Mouse (Mus musculus) lung, postnatal 4 days (tissue): ENCODE results near the gene Inppl1.

Experiments used
- DNase-seq, 2 experiments: peaks; one replicate each; pipeline ENCODE4 v3.0.0; 2021

The Inppl1 gene

DNA sequence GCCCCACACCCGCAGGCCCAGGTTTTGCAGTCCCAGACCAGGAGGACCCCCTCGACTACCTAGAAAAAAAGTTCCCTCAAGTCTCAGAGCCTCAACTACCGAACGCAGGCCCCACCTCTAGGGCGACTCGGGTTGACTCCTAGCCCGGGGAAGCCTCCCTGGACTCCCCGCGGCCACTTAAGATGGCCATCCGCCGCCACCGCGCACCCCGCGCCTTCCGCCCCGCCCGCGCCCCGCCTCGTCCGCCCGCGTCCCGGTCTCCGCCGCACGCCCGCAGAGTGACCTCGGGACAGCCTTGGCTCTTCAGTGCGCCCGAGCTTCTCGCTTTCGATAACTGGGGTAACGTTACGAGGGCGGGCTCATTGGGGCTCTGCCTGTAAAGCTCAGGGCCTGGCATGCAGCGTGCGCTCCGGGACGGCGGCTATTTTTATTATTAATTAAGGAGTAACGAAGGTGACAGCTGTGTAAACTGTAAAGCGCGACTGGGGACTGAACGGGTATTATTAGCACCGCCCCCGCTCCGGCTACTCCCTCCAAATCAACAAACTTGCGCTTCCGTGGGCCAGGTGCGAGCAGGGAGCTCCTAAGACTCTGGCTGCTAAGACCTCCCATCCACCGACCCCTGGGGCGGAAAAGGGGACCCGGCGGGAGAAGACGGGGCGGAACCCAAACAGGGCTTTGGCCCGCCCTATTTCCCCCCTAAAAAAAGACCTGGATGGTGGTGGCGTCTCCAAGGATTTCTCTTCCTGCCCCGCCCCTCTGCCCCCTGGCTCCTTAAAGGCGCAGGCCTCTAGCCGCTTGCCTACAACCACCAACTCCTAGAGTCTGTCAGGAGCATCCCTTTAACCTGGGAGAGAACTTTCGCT, at the start of gene Inppl1:
Gene Inppl1, minus strand, starts transcription at position 624 of the 866 bp plus-strand sequence.
- peak; percentile 90 to 93 for DNase-seq

DNA sequence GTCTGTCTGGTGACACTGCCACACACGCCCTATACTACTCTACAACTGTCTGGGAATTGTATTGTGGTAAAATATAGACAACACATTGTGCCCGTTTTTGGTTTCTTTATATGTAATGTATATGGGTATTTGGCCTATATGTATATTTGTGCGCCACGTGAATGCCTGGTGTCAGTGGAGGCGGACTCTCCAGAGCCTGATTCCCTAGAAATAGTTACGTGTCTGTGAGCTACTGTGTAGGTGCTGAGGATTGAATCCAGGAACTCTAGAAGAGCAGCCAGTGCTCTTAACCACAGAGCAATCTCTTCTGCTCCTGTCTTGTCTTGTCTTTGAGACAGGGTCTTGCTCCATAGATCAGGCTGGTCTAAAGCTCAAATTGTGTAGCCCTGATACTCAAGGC, 48.2 kb upstream of the Inppl1 start:
- no peak for DNase-seq

DNA sequence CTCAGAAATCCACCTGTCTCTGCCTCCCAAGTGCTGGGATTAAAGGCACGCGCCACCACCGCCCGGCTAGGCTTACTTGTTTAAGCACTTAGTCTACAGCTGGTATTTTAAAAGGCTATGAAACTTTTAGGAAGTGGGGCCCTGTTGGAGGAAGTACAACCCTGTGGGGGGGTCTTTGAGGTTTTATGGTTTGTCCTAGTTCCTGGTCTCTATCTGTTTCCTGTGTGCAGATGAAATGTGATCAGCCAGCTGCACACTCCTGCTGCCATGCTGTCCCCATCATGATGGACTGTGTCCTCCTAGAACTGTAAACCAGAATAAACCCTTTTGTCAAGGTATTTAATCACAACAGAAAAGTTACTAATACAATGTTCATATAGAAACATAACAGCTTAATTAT, 46.1 kb upstream of the Inppl1 start:
- no peak for DNase-seq

DNA sequence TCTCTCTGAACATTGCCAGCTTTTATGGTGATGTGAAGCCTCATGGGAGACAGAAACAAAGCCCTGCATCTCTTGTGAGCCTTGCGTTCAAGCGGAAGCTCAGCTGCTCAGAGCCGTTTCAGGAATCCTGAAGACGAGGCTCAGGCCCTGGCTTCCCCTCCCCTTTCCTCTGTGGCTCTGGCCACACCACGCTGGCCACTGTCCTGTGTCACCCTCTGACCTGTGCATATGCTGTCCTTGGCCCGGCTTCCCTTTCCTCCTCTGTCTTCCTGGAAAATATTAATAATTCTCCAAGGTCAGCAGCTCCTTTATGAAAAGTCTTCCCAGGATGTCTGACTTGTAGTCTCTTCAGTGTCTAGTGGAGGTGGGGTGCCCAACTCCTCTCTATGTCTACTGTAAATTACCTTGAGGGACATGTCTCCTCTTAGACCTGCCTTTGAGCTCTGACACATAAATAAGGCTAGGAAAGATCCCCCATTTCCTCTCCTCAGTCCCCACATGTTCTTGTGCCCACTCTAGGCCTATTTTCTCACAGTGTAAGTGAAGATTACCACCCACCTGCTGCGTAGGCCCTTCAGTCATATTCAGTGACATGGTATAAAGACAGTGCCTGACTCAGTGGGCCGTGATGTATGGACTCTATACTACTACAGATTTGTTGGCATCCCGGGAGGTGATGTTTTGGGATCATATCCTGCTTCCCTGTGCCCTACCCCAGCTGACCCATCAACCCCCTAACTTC, 44.6 kb upstream of the Inppl1 start:
- no peak for DNase-seq

DNA sequence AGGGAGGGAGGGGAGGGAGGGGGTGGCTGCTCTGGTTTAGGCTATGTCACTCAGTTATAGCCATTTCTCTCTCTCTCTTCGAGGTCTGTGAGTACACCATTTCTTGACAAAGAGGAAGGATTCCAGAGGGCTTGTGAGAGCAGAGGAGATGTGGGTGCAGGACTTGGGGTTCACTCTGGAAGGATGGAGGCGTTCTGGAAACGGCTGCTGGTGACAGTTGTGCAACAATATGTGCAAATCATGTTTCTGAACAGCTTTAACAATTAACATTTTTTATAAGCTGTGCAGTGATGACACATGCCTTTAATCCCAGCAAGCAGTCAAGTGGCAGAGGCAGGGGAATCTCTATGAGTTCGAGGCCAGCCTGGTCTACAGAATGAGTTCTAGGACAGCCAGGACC, 42.8 kb upstream of the Inppl1 start:
- no peak for DNase-seq

DNA sequence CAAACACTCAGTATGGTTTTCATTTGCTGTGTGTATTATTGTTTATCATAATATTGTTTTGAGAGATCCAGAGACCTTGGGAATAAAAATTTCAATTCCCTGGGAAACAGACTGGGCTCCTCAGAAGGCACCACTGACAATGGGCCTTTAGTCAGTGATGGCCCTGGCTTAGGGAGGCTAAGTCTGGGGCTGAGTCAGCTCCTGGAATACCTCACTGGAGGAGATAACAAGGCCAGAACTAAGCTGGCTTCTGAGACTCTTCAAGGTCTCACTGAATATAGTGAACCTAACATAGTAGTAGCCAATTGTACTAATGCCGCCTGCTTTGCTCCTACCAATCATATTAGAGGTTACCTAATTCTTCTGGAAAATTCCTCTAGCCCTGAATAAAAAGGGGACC, 37.9 kb upstream of the Inppl1 start:
- no peak for DNase-seq

DNA sequence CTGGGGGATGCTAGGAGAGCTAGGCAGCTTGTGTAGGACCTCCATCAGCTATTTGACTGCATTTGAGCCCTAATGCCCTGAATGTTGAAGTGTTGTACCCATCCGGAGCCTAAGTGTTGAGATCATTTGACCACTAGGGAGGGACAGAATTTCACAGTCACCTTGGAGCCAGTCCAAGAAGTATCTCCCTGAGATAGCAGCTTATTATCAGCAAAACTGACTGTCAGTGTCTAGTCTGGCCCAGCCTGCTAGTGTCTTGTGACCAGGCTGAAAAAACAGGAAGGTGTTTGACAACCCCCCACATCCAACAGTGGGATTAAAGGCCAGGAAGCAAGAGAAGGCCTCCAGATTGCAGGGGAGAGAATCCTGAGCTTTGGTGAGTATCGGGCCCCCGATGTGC, 33.3 kb upstream of the Inppl1 start:
- DNase-seq = no peak

DNA sequence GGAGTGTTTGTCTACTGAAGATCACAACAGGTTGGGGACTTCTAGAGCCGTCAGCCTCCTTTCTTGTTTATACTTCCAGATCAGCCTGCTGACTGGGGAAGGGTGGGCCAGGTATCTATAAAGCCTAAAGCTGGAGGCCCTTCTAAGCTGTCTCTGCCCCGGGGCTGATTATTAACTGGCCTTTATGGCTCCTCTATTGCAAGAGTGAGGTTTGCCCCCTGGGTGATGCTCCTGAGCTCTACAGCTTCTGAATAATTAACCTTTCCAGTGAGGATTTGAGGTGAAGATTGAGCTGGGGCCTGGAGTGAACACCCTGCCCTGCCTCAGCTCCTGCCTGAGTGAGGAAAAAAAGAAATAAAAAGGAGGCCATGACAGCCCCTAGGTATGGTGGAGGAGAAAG, 32.6 kb upstream of the Inppl1 start, which contains the start of gene Folr1:
Gene Folr1, minus strand, starts transcription at position 160 of the 400 bp plus-strand sequence.
- no peak for DNase-seq

DNA sequence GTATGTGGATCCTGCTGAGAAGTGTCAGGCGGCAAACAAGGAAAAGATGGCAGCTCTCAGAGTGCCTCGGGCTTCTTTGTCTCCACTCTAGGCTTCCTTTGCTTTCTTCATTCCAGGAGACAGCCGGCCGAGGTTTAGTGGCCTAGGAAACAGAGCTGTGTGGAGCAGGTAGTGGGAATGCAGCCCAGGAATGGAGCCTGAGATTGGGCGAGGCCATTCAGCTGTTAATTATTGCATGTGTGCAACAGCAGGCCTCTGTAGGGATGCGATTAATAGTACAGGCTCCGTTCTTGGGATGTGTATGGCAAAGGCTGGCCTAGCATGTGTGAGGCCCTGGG, 31.1 kb upstream of the Inppl1 start:
- no peak for DNase-seq

DNA sequence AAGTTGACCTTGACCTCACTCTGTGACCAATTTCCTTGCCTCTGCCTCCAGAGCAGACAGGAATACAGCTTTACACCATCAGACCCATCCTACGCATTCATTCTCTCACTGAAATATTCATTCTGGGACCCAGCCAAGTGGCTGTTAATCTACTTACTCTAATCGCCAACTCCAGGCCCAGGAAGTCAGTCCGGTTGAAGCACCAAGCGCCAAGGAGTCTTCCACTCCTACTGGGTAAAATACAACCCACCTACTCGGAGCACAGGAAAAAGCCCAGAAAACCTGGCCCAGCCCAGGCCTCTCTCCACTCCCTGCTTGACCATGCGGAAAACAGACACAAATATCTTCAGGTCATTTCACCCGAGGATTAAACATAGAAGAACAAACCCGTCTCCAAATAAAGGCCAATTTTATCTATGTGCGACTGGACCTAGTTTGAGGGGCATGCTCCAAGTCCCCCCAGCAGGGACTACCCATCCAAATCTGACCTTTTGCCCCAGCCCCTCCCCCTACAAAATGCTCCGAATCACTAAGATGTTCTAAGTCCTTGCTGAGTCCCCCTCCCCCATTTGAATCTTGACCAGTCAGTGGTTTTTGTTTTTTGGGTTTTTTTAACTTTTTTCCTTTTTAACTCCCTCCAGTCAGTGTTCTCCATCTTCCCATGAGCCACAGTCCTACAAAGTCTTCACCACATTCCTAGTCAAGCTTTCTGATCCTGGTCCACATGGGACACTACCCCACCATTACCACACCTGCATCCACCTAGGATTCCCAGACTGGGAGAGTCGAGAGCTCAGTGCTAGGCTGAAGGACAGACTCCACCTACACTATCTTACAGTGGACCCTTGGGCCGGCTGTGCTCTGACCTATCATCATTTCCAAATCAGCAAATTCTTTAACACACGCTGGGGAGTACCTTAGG, 30.5 kb upstream of the Inppl1 start:
- DNase-seq = no peak

DNA sequence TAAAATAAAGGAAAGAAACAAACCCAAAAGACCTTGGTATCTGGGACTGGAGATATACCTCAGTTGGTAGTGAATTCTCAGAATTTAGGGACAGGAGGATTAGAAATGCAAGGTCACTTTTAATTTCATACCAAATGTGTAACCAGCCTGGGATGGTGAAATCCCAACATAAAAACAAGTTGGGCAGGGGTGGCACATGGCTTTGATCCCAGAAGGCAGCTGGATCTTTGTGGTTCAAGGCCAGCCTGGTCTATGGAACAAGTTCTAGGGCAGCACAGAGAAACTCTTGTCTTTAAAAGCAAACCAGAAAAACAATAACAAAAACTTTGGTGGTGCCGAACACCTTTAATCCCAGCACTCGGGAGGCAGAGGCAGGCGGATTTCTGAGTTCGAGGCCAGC, 29.5 kb upstream of the Inppl1 start:
- no peak for DNase-seq

DNA sequence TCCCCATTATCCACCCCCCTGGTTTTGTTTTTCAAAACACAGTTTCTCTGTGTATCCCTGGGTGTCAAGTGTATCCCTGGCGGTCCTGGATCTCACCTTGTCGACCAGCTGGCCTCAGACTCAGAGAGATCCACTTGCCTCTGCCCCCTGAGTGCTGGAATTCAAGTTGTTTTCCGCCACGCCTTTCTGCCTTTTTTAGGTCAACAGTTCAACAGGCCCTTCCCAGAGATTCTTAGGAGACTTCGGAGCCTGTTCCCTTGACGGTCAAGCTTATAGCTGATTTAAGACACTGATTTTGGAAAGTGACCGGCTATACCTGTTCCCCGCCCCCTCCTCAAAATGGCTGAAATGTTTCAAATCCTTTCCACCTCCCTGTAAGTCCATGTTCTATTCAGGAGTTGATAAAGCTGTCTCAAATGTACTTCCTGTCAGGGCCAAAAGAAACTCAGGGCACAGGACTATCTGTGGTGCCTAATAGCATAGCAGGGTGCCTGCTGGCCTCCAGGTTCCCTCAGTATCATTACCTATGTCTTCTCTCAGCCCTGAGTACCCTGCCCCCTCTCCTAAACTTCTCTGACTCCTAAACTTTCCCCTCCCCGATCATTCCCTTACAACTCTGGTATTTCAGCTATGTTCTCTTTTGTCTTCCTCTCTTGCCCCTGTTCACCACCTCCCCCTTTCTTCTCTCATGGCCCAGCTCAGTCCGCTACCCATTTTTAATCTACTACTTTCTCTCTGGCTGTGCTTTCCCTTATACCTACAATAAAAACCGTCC, 28.6 kb upstream of the Inppl1 start:
- DNase-seq = no peak

DNA sequence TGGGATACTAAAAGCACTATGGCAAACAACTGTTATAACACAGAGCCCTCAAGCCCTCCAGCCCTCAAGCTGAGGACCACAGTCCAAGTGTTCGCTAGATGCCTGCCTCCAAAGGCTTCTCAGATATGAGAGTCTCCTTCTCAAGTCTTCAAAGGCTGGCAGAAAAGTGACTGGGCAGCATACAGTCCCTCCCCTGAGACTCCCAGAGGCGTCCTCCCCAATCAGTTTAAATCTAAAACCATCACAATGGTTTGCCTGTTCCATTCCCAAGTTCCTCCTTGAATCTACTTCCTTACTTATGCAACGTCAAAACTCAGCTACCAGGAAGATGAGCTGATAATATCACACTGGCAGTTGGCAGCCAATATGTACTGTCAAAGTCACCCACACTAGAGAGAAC, 25.4 kb upstream of the Inppl1 start, which contains the start of gene Anapc15:
Gene Anapc15, plus strand, starts transcription at position 301 of the 400 bp plus-strand sequence.
- DNase-seq = no peak

DNA sequence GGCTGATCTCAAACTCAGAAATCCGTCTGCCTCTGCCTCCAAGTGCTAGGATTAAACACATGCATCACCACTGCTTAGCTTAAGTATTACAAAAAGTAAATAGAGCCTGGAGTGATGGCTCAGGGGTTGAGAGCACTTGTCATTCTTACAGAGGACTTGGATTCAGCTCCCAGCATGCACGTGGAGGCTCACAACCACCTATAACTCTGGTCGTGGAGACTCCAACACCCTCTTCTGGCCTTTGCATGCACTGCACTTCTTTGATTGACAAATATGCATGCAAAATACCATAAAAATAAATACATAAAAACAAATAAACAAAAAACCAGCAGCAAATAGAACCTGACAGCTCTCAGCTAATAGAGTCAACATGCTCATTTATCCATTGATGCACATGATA, 24.3 kb upstream of the Inppl1 start:
- DNase-seq = no peak

DNA sequence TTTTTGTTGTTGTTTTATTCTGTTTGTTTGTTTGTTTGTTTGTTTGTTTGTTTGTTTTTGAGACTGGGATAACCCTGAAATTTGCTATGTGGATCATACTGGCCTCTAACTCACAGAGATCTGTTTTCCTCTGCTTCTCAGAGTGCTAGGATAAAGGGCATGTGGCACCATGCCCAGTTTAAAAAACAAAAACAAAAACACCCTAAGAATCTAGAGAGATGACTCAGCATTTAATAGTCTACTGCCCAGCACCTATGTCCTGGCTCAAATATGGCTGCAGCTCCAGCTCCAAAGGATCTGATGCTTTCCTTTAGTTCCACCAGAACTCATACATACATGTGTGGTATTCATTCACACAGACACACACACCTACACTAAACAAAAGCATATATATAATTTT, 22.9 kb upstream of the Inppl1 start:
- no peak for DNase-seq

DNA sequence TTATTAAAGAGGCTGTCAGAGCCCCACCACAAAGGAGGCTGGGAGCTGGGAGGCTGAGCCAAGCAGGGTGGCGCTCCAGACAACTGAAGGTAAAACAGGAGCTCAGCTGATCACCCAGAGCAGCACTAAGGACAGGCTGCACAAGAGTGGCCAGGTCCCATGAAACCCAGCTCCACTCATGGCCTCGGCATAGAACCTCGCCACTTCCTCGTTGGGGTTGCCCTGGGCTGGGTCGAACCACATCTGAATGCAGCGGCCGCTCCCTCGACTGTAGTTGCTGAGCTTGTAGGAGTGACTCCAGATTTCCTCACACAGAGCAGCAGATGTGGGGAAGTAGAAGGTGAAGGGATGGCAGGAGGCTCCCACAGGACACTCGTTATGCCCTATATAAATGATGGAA, 20.3 kb upstream of the Inppl1 start:
- peak; percentile 48 to 49 for DNase-seq

DNA sequence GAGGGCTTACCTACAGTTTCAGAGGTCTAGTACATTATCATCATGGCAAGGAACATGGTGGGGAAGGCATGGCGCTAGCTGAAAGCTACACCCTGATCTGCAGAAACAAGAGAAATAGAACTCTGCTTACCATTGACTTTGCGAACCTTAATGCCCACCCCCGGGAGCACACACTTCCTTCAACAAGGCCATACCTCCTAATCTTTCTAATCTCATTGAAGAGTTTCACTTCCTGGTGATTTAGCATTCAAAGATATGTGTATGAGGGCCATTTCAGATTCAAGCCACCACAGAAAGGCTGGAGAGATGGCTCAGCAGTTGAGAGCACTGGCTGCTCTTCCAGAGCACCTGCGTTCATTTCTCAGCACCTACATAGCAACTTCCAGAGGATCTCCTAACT, 19.1 kb upstream of the Inppl1 start, which contains the start of gene Folr2:
Gene Folr2, minus strand, starts transcription at position 101 of the 400 bp plus-strand sequence.
- no peak for DNase-seq

DNA sequence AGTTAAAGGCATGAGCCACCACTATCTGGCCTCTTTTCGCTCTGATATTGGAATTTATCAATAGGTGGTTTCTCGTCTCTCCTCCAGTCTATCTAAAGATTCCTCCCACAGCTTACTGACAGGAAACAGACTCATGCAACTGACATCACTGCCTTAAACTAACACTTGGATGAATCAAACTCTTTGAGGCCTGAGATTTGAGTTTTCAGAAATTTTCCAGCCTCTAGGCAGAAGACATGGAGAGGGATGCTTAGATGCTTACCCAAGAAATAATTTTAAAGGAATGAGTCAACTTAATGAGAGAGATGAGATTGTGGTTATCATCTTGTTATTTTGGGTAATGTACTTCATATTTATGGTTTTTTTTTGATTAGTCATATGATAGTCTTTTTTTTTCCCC, 15.8 kb upstream of the Inppl1 start:
- no peak for DNase-seq

DNA sequence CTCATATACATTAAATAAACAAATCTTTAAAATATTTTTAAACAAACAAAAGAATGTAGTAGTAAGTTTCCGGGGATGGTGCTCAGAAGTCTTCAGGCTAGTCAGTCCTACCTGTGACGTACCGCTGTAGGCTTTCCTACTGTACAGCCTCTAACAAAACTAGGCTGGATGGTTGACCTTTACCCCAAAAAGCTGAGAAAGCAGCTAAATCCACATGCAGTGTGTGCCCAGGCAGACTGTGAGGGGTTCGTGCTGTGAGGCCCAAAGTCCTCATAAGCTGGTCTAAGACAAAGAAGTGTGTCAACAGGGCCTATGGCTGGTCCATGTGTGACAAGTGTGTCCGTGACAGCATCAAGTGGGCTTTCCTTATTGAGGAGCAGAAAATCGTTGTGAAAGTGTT, 14.8 kb upstream of the Inppl1 start:
- no peak for DNase-seq

DNA sequence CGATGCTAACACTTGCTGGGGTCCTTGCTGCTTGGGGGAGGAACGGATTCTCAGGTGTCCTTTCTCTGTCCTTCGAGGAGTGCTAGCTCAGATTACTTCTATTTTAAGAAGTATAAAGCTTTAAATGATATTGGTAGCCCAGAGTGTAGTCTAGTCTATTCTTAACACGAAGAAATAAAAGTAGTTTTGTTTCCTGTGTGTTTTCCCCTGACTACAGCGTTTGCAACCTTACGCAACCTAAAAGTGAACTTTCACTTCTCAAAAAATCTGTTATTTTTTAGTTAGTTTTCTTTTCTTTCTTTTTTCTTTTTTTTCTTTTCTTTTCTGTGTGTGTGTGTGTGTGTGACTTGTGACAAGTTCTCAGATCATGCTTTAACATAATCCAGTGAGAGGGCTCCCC, 13.7 kb upstream of the Inppl1 start:
- DNase-seq = no peak

DNA sequence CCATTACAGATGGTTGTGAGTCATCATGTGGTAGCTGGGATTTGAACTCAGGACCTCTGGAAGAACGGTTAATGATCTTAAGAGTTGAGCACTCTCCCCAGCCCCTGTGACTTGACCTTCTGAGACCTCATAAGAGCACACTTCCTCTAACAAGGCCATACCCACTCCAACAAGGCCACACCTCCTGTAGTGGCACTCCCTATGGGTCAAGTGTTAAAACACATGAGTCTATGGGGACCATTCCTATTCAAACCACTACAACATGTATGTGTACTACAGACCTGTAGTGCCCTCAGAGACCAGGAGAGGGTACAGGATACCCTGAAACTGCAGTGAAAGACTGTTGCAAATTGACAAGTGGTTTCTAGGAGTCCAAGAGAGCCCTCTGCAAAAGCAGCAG, 9.9 kb upstream of the Inppl1 start:
- no peak for DNase-seq

DNA sequence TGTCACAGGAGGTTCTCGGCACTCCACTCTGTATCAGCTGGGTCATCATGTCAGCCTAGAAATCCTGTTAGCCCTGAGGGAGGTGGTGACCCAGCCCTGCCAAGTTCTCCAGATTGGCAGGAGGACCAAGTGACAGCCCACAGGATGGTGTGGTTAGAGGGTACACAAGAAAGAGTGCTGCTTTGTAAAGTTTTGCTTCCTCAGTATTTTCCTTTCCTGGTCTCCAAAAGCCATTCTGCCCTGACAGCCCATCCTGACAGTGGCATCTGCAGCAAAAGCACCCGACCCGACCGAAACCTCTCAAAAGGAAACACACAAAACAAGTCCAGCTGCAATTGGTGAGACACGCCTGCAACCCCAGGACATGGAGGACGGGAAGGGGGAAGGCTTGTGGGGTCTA, 6.2 kb upstream of the Inppl1 start:
- no peak for DNase-seq
